Mouse (Mus musculus): ENCODE measurements around the gene Cuedc1.
A peak's percentile ranks its signal among the peaks of the same experiment; 100 is the strongest.

DNA sequence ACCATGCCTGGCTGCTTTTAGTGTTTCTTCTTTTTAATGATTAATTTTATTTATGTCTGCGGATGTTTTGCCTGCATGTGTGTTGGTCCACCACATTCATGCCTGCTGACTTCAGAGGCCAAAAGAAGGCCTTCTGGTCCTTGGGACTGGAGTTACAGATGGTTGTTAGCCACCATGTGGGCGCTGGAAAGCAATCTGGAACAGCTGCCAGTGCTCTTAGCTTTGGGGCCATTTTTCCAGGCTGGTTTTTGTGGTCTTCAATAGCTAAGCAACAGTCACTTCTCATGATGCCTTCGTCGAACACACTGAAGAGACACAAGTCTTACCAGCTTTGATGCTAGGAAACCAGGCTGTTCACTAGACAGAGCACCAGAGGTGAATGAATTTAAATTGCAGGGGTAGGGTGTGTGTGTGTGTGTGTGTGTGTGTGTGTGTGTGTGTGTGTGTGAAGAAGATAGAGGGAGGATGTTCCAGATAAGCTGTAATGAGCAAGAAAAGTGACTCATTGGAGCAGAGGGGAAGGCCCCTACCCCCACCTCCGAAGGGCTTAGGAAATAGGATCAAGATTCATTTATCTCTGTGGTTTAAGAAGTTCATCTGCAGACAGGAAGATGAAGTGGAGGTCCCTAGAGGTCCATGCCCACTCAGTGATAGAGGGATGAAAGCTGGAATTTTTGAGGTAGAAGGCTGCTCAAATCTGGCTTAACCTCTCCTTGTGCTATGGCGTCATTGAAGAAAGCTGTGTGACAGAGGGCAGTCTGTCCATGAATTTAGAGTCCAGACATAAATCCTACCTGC is 7.8 kb downstream of the Cuedc1 start:
- TF ChIP-seq POLR2A (IDR thresholded peaks at IDR 0.05; ENCODE audit: control insufficient read depth in 1 of 2, insufficient read depth in 1 of 2, low read depth in 1 of 2, low read length in 2 of 2, poor library complexity in 1 of 2), result no peak
- TF ChIP-seq CTCF (IDR thresholded peaks at IDR 0.05 in 2 of 3, conservative IDR thresholded peaks at IDR 0.05 in 1 of 3; ENCODE audit: control insufficient read depth in 1 of 3, insufficient read depth in 1 of 3, low read depth in 2 of 3, low read length in 3 of 3, poor library complexity in 1 of 3, severe bottlenecking in 1 of 3), result no peak
- TF ChIP-seq USF2 (IDR thresholded peaks at IDR 0.05; ENCODE audit: borderline replicate concordance in 1 of 2, insufficient read depth in 1 of 2, low read depth in 1 of 2, low read length in 2 of 2), result no peak
- no peak for TF ChIP-seq NELFE (IDR thresholded peaks at IDR 0.05; ENCODE audit: low read depth, low read length)
- no peak for TF ChIP-seq BHLHE40 (IDR thresholded peaks at IDR 0.05; ENCODE audit: borderline replicate concordance, low read depth, low read length)
- peak; percentile 64 to 75 for TF ChIP-seq EP300 (IDR thresholded peaks at IDR 0.05; ENCODE audit: low read depth in 1 of 2, low read length in 2 of 2)

All from MEL (cell line).